In the genomic region with DNA sequence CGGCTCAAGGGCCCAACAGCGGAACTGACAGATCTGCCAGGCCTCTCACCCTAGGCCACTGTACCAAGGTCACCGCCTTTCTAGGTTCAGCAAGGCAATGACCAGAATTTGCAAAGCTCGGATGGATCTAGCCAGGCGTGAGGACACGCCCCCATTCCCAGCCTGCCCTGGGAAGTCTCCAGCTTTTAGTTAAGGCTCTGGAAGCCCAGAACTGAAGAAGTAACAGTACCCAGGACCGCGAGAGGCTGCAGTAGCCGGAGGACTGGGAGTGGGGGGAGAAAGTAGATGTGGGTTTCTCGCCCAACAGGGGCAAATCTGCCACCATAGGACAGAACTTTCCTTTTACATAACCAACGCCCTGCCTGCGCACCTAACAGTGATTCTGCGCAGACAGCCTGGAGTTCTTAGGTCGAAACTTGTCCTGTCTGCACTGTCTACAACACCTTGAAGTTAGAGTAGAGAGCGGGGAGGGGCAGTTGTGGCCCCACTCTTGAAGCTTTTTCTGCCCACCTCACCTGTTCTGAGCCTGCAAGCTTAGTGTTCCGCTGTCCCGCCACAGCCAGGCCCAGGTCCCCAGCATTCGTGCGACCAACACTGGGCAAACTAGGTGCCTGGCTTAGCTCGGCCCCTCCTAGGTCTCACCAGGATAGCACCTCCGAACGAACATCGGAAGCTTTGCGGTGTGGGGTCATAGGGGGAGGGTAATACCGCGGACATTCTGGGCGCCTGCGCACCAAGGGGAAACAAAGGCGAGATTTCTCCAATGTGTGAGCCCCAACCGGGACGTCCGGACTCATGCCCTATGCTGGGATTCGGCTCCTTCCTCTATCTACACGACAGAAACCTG, we compare ENCODE assay signal across 8 mouse cellular contexts. TPM values are rescaled to one million over a fixed set of nuclear protein-coding genes. Genes with fewer than 3 reads are reported as not detected.
DNase-seq lines count a peak whose midpoint lies in the region; ATAC-seq lines count a peak whose summit lies in the region.

No protein-coding gene starts in this region.

- peaks cover 60% of the 10 kb centered on the region for H3K27me3 ChIP-seq in forebrain, embryonic 12.5 days
- H3K27me3 ChIP-seq in intestine, embryonic 15.5 days (replicated peaks): peaks cover 31% of the 10 kb centered on the region
- H3K27me3 ChIP-seq in liver, embryonic 15.5 days: peaks cover 61% of the 10 kb centered on the region
- H3K27me3 ChIP-seq in neural tube, embryonic 15.5 days (replicated peaks): peaks cover 53% of the 10 kb centered on the region

- no peaks in the 10 kb centered on the region for H3K36me3 ChIP-seq in forebrain, embryonic 12.5 days (replicated peaks)
- no peaks in the 10 kb centered on the region for H3K36me3 ChIP-seq in intestine, embryonic 15.5 days
- no peaks in the 10 kb centered on the region for H3K36me3 ChIP-seq in liver, embryonic 15.5 days (replicated peaks)
- H3K36me3 ChIP-seq in neural tube, embryonic 15.5 days: no peaks in the 10 kb centered on the region

- DNase-seq in brain, adult 2 months (ENCODE audit: low read depth, low spot score): peak; percentile 24
- DNase-seq in cerebellum, adult 18-20 months: no peak
- no peak for DNase-seq in Muller cell, postnatal 12 days (ENCODE audit: inconsistent ontology term)
- no peak for DNase-seq in left cerebral cortex, adult 8-10 months (ENCODE audit: low spot score in 2 of 2)

- H3K9me3 ChIP-seq in forebrain, embryonic 12.5 days: no peaks in the 10 kb centered on the region
- no peaks in the 10 kb centered on the region for H3K9me3 ChIP-seq in intestine, embryonic 15.5 days
- H3K9me3 ChIP-seq in liver, embryonic 15.5 days (replicated peaks): no peaks in the 10 kb centered on the region
- H3K9me3 ChIP-seq in neural tube, embryonic 15.5 days (replicated peaks): no peaks in the 10 kb centered on the region

- 2% methylated on average over 30 of the region's 34 CpGs for WGBS in forebrain, embryonic 12.5 days
- 8% methylated on average over 34 of the region's 34 CpGs for WGBS in intestine, embryonic 15.5 days
- WGBS in liver, embryonic 15.5 days (ENCODE audit: insufficient replicate concordance): 8% methylated on average over 34 of the region's 34 CpGs
- WGBS in neural tube, embryonic 15.5 days: 2% methylated on average over 34 of the region's 34 CpGs

- H3K4me3 ChIP-seq in forebrain, embryonic 12.5 days (replicated peaks): peak overlapping the region; percentile 50
- H3K4me3 ChIP-seq in intestine, embryonic 15.5 days (replicated peaks): peak overlapping the region; percentile 64
- H3K4me3 ChIP-seq in liver, embryonic 15.5 days (replicated peaks): peak overlapping the region; percentile 50
- peak overlapping the region; percentile 57 for H3K4me3 ChIP-seq in neural tube, embryonic 15.5 days (replicated peaks)

- peak overlapping the region; percentile 86 for H3K4me2 ChIP-seq in forebrain, embryonic 12.5 days
- peak overlapping the region; percentile 98 for H3K4me2 ChIP-seq in intestine, embryonic 15.5 days (replicated peaks)
- H3K4me2 ChIP-seq in liver, embryonic 15.5 days: peak overlapping the region; percentile 63
- H3K4me2 ChIP-seq in neural tube, embryonic 15.5 days: peak overlapping the region; percentile 97

- peak; percentile 44 for ATAC-seq in forebrain, embryonic 12.5 days (ENCODE audit: low FRiP score)
- ATAC-seq in intestine, embryonic 15.5 days: 0 out of 2 replicates have a peak, but pooled peaks have one; percentile 16
- 0 out of 2 replicates have a peak, but pooled peaks have one; percentile 9 for ATAC-seq in liver, embryonic 15.5 days (ENCODE audit: insufficient read depth)
- ATAC-seq in neural tube, embryonic 15.5 days (ENCODE audit: low FRiP score): peak; percentile 13; the same call in 1 of the 2 replicates

- H3K27ac ChIP-seq in forebrain, embryonic 12.5 days: no peak overlapping the region
- H3K27ac ChIP-seq in intestine, embryonic 15.5 days: peak overlapping the region; percentile 62
- H3K27ac ChIP-seq in liver, embryonic 15.5 days (replicated peaks): no peak overlapping the region
- no peak overlapping the region for H3K27ac ChIP-seq in neural tube, embryonic 15.5 days (replicated peaks)

- H3K4me1 ChIP-seq in forebrain, embryonic 12.5 days: peaks cover 44% of the 10 kb centered on the region
- peaks cover 21% of the 10 kb centered on the region for H3K4me1 ChIP-seq in intestine, embryonic 15.5 days (replicated peaks)
- peaks cover 5% of the 10 kb centered on the region for H3K4me1 ChIP-seq in liver, embryonic 15.5 days (replicated peaks)
- peaks cover 47% of the 10 kb centered on the region for H3K4me1 ChIP-seq in neural tube, embryonic 15.5 days

- peak overlapping the region; percentile 38 for H3K9ac ChIP-seq in forebrain, embryonic 12.5 days
- H3K9ac ChIP-seq in intestine, embryonic 15.5 days: peak overlapping the region; percentile 66
- H3K9ac ChIP-seq in liver, embryonic 15.5 days: no peak overlapping the region
- peak overlapping the region; percentile 47 for H3K9ac ChIP-seq in neural tube, embryonic 15.5 days (replicated peaks)

RNA-seq across cellular contexts. Expression of a gene that starts 3.7 kb away (rescaled TPM):
- 1.9 and 2.1 TPM in 2 replicates for polyA plus RNA-seq in forebrain, embryonic 12.5 days (2016; fragmentation: Nextera tagmentation; extraction: Ambion mirVana)
- polyA plus RNA-seq in intestine, embryonic 15.5 days (2015; fragmentation: Nextera tagmentation; extraction: Ambion mirVana): 6.3 and 8.1 TPM in 2 replicates
- 1.5 TPM in 2 replicates for polyA plus RNA-seq in liver, embryonic 15.5 days (2015; fragmentation: Nextera tagmentation; extraction: Ambion mirVana)
- polyA plus RNA-seq in neural tube, embryonic 15.5 days (2015; fragmentation: Nextera tagmentation; extraction: Ambion mirVana): 1.4 and 2.5 TPM in 2 replicates
- 10 to 100 TPM in 3 of 4 experiments, 1 to 10 TPM in 1; 9.4 to 11.6 (median 10.6) TPM for total RNA-seq in left cerebral cortex, adult 8-10 months (2022)
